Mouse (Mus musculus) cerebellum, adult 18-20 months (tissue): ENCODE data around the gene Ift88.
A peak's percentile ranks its signal among the peaks of the same experiment; 100 is the strongest.

Experiments
- DNase-seq, 2 experiments: peaks; one replicate each; pipeline ENCODE4 v3.0.0; 2021

Ift88 gene

DNA sequence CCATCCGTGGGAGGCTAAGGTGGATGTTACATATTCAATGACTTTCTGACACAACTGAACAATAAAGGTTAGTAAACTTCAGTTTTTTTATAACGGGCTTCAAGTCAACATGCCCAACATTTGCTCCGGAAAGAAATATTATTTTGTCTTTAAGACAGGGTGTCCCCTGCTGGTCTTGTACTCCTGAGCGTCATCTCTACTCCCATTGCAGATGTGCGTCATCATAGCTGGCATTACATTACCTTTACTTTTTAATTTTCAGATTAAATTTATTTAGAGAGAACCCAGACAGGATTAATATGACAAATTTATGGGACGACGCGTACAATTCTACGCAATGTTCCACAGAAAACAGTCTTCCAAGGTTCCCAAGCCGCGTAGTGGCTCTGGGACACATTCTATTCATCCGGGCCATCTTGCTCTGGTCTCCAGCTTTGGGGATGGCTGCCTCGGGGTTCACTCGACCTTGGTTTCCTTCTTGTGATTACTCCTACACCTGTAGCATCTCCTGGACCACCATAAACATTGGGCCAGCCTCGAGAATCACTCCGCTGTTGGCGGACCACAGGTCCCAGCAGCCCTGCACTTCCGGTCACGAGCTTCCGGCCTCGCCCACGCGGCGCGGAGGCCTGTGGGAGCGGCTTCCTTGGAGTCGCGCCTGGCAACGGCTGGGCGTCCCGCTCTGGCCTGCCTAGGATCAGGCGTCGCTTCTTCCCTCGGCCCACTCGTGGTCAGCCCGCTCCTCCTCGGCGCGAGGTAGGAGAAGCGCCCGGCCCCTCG is at the start of gene Ift88:
TSS of gene Ift88 (plus strand) at position 631 of the 780 bp plus-strand sequence.
- DNase-seq = peak; percentile 96

DNA sequence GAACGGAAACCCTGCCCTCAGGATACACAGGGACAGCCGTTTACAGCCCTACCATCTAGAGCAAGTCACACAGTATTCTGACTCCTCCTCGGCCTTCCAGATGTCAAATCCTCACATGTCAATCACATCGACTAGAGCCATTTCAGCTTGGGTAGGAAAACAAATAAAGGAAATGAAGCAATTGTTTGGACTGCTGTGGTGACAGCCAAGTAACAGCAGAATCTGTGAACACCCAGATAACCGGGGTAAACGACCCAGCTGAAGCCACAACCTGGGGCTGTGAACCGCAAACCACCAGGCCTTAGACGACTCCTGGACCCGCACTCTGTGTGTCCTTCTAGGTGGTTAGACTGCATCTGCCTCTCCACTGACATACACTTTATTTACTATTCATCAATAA is 48.7 kb upstream of the Ift88 start:
- DNase-seq = no peak

GRCm38 (mm10) chr14:57376016-57376415 is 47.8 kb upstream of the Ift88 start:
- no peak for DNase-seq

GRCm38 (mm10) chr14:57376956-57377355 is 46.9 kb upstream of the Ift88 start:
- DNase-seq = no peak

GRCm38 (mm10) chr14:57377531-57377930 is 46.3 kb upstream of the Ift88 start:
- no peak for DNase-seq

DNA sequence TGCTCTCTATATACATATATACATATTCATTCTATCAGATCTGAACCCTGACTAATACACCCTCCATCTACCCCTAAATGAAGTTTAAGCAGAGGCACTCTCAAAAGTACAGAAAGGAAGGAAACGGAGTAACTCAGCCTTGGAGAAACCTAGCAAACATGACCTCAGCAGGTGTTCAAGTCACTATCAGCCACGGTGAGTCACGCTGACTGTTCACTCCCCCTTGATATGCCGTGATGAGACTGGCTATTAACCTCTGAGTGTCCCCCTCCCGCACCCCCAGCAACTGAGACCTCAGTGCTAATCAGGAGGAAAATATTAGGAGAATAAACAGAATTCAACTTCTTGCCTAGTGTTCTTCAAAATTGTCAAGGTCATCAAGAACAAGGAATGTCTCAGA is 38.2 kb upstream of the Ift88 start:
- no peak for DNase-seq

GRCm38 (mm10) chr14:57386758-57387561 is 36.9 kb upstream of the Ift88 start:
- DNase-seq = peak in 1 of 2 experiments; percentile 13

- no peak for DNase-seq
Observed at GRCm38 (mm10) chr14:57391621-57392020, 32.2 kb upstream of the Ift88 start.

- no peak for DNase-seq
Observed at GRCm38 (mm10) chr14:57392278-57392677, 31.6 kb upstream of the Ift88 start.

DNA sequence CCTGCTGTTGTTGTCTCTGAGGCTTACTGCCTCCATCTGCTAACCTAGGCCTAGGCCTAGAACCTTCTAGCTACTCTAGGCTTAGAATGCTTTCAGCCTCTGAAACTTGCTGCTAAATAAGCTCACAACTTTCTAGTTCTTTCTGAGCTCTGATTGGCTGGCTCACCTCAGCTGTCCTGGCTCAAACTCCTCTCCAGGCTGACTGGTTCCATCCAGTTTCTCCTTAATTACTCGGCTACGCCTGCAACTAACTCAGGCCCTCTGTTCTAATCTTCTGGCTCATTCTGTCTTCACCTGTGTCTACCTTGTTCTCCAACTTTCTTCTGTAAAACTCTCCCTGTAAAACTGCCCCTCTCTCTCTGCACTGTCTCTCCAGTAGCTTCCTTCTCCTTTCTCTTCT is 28.4 kb upstream of the Ift88 start:
- no peak for DNase-seq

- DNase-seq = no peak
Observed at GRCm38 (mm10) chr14:57397221-57397620, 26.6 kb upstream of the Ift88 start.

DNA sequence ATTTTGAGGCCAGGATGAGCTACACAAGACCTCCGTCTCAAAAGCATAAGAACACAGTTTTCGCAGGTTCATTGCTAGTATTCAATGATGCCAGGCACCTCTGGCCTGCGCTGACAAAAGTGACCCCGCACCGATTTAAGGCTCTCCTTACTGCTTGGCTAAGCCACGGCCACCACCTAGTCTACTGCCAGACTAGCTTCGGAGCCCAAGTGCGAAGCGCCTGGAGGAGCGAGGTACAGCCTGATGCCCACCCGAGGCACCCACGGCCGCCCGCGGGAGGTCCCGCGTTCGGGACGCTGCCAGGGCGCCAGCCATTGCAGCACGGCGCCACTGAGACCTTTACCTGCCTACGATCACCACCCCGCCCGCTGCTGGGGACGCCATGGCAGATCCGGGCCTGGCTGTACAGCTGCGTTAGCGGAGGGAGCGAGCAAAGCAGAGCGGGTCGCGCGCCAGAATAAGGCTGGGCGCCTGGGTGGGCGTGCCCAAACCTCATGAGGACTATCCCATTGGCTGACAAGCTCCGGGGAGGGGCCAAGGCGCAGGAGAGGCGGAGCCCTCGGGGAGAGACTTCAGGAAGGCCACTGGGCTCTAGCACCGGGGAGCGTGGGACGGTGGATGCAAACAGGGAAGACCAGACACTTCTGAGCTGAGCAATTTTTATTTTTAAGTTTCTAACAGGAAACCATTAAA is 25.7 kb upstream of the Ift88 start, which contains the start of gene Cryl1:
TSS of gene Cryl1 (minus strand) at position 465 of the 693 bp plus-strand sequence.
- peak; percentile 95 to 98 for DNase-seq

DNA sequence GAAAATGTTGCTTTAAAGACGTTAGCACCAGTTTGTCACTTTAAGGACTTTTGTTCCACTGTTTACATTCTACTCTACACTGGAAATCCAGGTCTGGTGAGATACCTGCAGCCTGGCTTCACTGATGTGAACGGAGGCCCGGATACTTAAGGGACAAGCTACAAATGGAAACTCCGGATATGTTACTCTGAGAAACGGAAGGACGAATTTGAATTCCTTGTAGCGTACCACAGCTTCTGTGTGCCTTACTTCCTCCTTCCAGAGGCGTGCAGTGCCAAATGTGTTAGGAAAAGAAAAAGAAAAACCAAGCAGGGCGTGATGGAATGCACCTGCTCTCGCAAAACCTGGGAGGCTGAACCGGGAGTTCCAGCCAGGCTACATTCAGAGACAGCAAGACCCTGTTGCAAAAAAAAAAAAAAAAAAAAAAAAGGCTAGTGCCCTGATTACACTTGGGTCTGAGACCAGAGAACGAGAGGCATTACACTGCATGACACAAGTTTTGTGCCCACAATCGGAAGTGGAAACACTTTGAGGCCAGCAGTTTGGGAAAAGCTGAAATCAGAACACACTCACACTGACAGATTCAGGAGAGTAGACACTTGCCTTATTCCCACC is 24.9 kb upstream of the Ift88 start:
- peak in 1 of 2 experiments; percentile 5 for DNase-seq

DNA sequence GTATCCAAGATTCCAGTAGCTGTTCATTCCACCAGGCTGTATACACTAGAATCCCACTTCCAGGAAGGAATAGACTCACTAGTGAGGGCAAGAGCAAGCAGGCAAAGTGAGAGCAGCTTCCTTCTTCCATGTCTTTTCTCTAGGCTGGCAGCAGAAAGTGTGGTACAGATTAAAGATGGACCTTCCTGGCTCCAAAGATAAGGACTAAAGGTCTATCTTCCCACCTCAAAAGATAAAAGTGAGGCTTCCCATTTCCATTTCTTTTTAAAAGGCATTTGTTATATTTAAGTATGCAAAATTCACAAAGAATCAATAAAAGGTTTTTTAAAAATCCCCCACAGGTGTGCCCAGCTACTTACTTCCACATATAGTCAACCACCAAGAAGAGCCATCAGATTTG is 21.0 kb upstream of the Ift88 start:
- no peak for DNase-seq

DNA sequence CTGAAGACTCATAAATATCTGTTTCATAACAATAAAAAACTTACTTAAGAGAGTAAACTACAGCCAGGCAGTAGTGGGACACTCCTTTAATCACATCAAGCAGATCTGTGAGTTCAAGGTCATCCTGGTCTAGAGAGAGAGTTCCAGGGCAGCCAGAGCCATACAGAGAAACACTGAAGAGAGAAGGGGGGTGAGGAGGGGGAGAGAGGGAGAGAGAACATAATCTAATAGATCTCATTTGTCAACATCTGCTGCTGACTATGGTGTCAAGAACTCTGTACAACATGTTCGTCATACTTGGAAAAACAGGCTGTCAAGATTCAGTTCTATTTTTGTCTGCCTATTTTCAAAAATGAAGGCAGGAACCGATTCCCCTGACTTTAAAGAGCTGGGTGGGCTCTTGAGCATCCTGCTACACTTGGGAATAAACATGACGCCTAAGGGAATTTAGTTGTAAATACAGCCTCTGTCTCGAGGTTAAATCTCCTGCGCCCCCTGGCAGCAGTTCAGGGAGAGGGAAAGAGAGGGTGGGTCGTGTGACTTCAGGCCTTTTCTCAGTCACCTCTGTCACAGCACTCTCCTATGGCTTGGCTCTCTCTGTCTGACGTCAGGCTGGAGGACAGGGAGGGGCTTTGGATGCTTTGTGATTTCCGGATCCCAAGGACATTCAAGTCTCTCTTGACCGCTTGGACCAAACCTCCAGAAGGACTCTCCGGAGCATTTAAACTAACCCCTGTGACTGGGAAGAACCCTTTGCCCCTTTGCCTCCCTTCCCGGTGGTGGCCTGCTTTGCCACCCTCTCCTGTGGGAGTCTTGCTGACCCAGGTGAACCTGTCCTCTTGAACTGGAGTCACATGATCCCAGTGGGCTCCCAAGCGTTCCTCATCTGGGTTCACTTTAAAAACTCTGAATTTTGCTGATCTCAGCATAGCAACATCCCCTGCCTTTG is 16.5 kb upstream of the Ift88 start:
- peak in 1 of 2 experiments; percentile 7 for DNase-seq

- DNase-seq = no peak
Observed at GRCm38 (mm10) chr14:57408100-57408499, 15.8 kb upstream of the Ift88 start.

DNA sequence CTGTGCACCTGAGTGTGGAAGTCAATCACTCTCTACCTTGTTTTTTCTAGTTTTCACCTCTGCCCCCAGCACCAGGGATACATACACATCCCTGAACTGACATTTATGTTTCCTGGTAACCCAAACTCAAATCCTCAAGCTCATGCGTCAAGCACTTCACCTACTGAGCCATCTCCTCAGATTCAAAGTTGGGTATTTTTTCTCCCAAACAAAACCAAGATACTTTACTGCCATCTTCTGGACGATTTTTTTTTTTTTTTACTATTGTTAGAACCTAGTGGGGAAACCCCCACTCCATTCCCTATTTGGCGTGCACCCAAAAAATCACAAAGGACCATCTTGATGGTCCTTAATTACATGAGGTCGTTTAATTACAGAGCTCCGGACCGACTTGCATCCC is 14.8 kb upstream of the Ift88 start:
- no peak for DNase-seq

GRCm38 (mm10) chr14:57412166-57412565 is 11.7 kb upstream of the Ift88 start:
- DNase-seq = no peak

- no peak for DNase-seq
Observed at GRCm38 (mm10) chr14:57417187-57417586, 6.7 kb upstream of the Ift88 start.

DNA sequence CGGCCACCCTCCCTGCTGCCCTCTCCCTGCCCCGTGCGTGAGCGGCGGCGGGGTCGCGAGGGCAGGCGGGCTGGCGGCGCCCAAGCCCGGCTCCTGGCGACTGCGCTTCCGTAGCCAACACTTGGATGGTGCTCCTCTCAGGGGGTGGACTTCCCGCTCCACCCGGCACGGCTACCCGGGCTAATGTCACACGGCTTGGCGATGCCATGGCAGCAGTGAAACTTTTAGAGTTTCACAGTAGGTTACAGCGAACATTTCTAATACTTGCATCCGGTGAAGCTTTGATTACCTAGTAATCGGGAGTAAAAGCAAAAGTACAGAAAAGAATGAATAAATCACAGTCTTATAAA is 325 bp downstream of the Ift88 start:
- DNase-seq = no peak

DNA sequence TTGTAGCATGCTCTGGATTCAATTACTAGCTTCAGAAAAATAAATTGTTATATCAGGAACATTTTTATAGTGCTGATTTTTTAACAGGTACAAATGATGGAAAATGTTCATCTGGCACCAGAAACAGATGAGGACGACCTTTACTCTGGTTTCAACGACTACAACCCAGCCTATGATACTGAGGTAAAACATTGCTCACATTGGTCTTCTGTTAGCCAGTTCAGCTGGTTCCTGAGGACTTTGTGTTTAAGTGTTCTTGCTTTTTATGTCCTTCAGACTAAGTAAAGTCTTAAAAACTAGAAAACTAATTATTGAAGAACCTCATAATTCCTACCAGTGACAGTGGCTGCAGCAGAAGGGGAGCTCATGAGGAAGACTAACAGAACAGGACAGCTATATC is 6.6 kb downstream of the Ift88 start:
- no peak for DNase-seq

GRCm38 (mm10) chr14:57452516-57452915 is 28.7 kb downstream of the Ift88 start:
- DNase-seq = no peak
